Mouse (Mus musculus) small intestine, adult 2 months (tissue): ENCODE results near the gene Slc12a6.

ENCODE experiments used
- CTCF ChIP-seq: fragments of 200-500 bp; IDR thresholded peaks from 2 replicates; pipeline ENCODE4 v1.5.1; 2012; ENCODE audit warnings: low read depth, mild to moderate bottlenecking, control low read depth, inconsistent platforms, low read length, moderate library complexity, mixed read lengths; ENCODE audit not compliant: insufficient replicate concordance, insufficient read length; ENCODE audit errors: extremely low read depth
- POLR2A ChIP-seq: fragments of 200-500 bp; IDR thresholded peaks from 2 replicates; pipeline ENCODE4 v1.6.1; 2012; ENCODE audit warnings: low read depth, mild to moderate bottlenecking, control low read depth, inconsistent platforms, low read length, moderate library complexity

DNA sequence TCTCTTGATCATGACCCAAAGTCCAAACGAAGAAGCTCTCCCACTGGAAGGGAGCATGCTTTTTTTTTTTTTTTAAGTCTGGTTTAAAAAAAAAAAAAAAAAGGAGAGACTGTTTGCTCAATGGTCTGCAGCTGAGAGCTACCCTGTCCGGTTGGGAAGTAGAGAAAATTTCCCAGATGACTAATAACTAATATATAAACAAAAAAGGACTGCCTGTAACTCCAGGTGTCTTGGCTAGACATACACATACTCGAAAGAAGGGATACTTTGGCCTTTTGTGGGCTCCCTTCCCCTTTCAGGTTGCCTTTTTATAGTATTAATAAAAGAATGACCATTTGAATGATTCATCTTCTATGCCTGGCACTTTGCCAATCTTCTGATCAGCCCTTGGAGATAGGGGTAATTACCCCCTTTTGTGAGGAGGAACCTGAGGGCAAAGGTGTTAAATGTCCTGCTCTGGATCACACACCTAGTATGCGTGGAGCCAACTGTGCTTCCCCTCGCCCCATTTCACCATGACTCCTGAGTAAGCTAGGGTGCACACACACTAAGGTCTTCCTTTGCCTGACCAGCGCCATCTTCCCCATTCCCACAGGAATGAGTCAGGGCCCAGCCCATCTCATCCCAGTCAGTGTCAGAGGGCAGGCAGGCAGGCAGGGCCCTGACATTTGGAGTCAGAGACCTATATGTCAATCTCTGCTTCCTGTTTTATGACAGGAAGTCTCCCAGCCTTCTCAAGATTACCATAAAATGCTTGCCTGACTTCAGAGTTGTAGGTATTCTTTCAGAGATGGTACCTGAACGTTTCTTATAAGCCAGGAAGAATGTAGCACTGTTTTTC is 10.7 kb upstream of the Slc12a6 start:
- no peak for TF ChIP-seq CTCF
- no peak for TF ChIP-seq POLR2A
